ENCODE assay signal across 9 mouse cellular contexts in genomic region chr7:46482099-46482531, GRCm38 (mm10).
DNase-seq lines count a peak whose midpoint lies in the region; ATAC-seq lines count a peak whose summit lies in the region.
"Had no signal": no experiment of that assay in that cellular context is flagged by ENCODE, and none has a peak within 500 bp of the region (broad histone marks: within the 10 kb centered on the region; RNA-seq: fewer than 3 reads in every experiment).

No protein-coding gene starts in this region.

- H3K4me3 ChIP-seq in heart, embryonic 11.5 days (ENCODE audit: low read depth, low read length), result no peak overlapping the region
- H3K4me3 ChIP-seq in limb, embryonic 15.5 days, result no peak overlapping the region
- H3K4me3 ChIP-seq in hindbrain, embryonic 13.5 days, result no peak overlapping the region

- DNase-seq in adipocyte (ENCODE audit: low spot score), result peak; percentile 7
- DNase-seq in adrenal gland, postnatal 36 days, result peak; percentile 51 to 53
- DNase-seq in urinary bladder, postnatal 25 days (ENCODE audit: low spot score), result no peak
- DNase-seq in thymus, postnatal 10 days (ENCODE audit: low spot score in 2 of 2), result no peak
- DNase-seq: cerebellum, adult 2 months had no signal

- no peaks in the 10 kb centered on the region for H3K9me3 ChIP-seq in heart, embryonic 11.5 days (replicated peaks; ENCODE audit: control insufficient read depth, low read length)
- H3K9me3 ChIP-seq in limb, embryonic 15.5 days, result no peaks in the 10 kb centered on the region
- H3K9me3 ChIP-seq in hindbrain, embryonic 13.5 days, result no peaks in the 10 kb centered on the region

- no peaks in the 10 kb centered on the region for H3K27me3 ChIP-seq in heart, embryonic 11.5 days (ENCODE audit: control insufficient read depth, insufficient read depth, low read length)
- no peaks in the 10 kb centered on the region for H3K27me3 ChIP-seq in limb, embryonic 15.5 days
- H3K27me3 ChIP-seq in hindbrain, embryonic 13.5 days, result no peaks in the 10 kb centered on the region

- H3K36me3 ChIP-seq in heart, embryonic 11.5 days (ENCODE audit: control insufficient read depth, insufficient read depth, low read length), result no peaks in the 10 kb centered on the region
- H3K36me3 ChIP-seq in limb, embryonic 15.5 days, result no peaks in the 10 kb centered on the region
- H3K36me3 ChIP-seq in hindbrain, embryonic 13.5 days, result no peaks in the 10 kb centered on the region

- WGBS in heart, embryonic 11.5 days (ENCODE audit: insufficient replicate concordance), result 25% methylated on average over 2 of the region's 2 CpGs
- 62% methylated on average over 2 of the region's 2 CpGs for WGBS in limb, embryonic 15.5 days
- 80% methylated on average over 2 of the region's 2 CpGs for WGBS in hindbrain, embryonic 13.5 days

- 0 out of 2 replicates have a peak overlapping the region, but pooled peaks have one; percentile 10 for H3K9ac ChIP-seq in heart, embryonic 11.5 days (ENCODE audit: low read depth, low read length)
- H3K9ac ChIP-seq in limb, embryonic 15.5 days, result no peak overlapping the region
- no peak overlapping the region for H3K9ac ChIP-seq in hindbrain, embryonic 13.5 days

- ATAC-seq in heart, embryonic 11.5 days (replicated peaks; ENCODE audit: insufficient number of reproducible peaks, low FRiP score, low TSS enrichment), result peak; percentile 83
- ATAC-seq in limb, embryonic 15.5 days (ENCODE audit: insufficient number of reproducible peaks, low FRiP score, low TSS enrichment, low read depth), result peak; percentile 75
- ATAC-seq in hindbrain, embryonic 13.5 days (ENCODE audit: low FRiP score), result no peak
- no peak for ATAC-seq in frontal cortex, adult (ENCODE audit: low TSS enrichment)

- no peak overlapping the region for H3K4me2 ChIP-seq in heart, embryonic 11.5 days
- no peak overlapping the region for H3K4me2 ChIP-seq in limb, embryonic 15.5 days
- H3K4me2 ChIP-seq in hindbrain, embryonic 13.5 days, result no peak overlapping the region

- peak overlapping the region; percentile 73 for H3K27ac ChIP-seq in heart, embryonic 11.5 days (ENCODE audit: low read depth, low read length)
- H3K27ac ChIP-seq in limb, embryonic 15.5 days, result no peak overlapping the region
- no peak overlapping the region for H3K27ac ChIP-seq in hindbrain, embryonic 13.5 days

- H3K4me1 ChIP-seq in heart, embryonic 11.5 days (ENCODE audit: control insufficient read depth, insufficient read depth, low read length), result peaks cover 12% of the 10 kb centered on the region
- H3K4me1 ChIP-seq in limb, embryonic 15.5 days, result 0 out of 2 replicates have a peak, but pooled peaks cover 3% of the 10 kb centered on the region
- H3K4me1 ChIP-seq in hindbrain, embryonic 13.5 days (replicated peaks), result peaks cover 19% of the 10 kb centered on the region

Comparison
In these comparisons a context has a peak if more than half of its experiments do, and no peak if none do; other contexts are left out.
1. DNase-seq: peak in adipocyte (single experiment) and adrenal gland, postnatal 36 days (2 of 2); none in urinary bladder, postnatal 25 days (single experiment) and thymus, postnatal 10 days (0 of 2).
2. ATAC-seq: peak in heart, embryonic 11.5 days (single experiment) and limb, embryonic 15.5 days (single experiment); none in hindbrain, embryonic 13.5 days (single experiment) and frontal cortex, adult (single experiment).